Mouse (Mus musculus) hindbrain, embryonic 10.5 days (tissue): Measurements from ENCODE around the gene Olfr827. TPM values are rescaled to one million over a fixed set of nuclear protein-coding genes. Genes with fewer than 3 reads are reported as not detected.

Experiments used
- polyA plus RNA-seq: library from polyadenylated mRNA; unstranded; fragments of >200 nt; fragmentation: Nextera tagmentation; extraction: Ambion mirVana; gene quantifications from 2 replicates; pipeline ENCODE4 v1.2.1, GENCODE M21; 2016

Gene Olfr827
- polyA plus RNA-seq, 1 experiment from 2014 or later, result not detected

Other genes with a start within 250 kb of the Olfr827 start
- not detected in 2 replicates for gene Olfr819, start 247.1 kb downstream of the Olfr827 start, polyA plus RNA-seq
- not detected in 2 replicates for gene Olfr247, start 238.3 kb downstream of the Olfr827 start, polyA plus RNA-seq
- gene Gm10310, start 229.3 kb downstream of the Olfr827 start, polyA plus RNA-seq, result not detected in 2 replicates
- gene Olfr820, start 201.8 kb downstream of the Olfr827 start, polyA plus RNA-seq, result not detected in 2 replicates
- gene Olfr821, start 184.1 kb downstream of the Olfr827 start, polyA plus RNA-seq, result not detected in 2 replicates
- not detected in 2 replicates for gene Olfr822, start 143.2 kb downstream of the Olfr827 start, polyA plus RNA-seq
- not detected in 2 replicates for gene Olfr823, start 99.0 kb downstream of the Olfr827 start, polyA plus RNA-seq
- not detected in 2 replicates for gene Olfr824, start 84.4 kb downstream of the Olfr827 start, polyA plus RNA-seq
- not detected in 2 replicates for gene Olfr825, start 47.6 kb downstream of the Olfr827 start, polyA plus RNA-seq
- not detected in 2 replicates for gene Olfr826, start 30.2 kb downstream of the Olfr827 start, polyA plus RNA-seq
- 14.0 and 23.1 TPM in 2 replicates for gene Neurod4, start 65.8 kb upstream of the Olfr827 start, polyA plus RNA-seq
- not detected in 2 replicates for gene Tespa1, start 108.5 kb upstream of the Olfr827 start, polyA plus RNA-seq
- not detected in 2 replicates for gene Vmn2r84, start 179.9 kb upstream of the Olfr827 start, polyA plus RNA-seq
- gene Vmn2r85, start 215.3 kb upstream of the Olfr827 start, polyA plus RNA-seq, result not detected in 2 replicates
- gene Vmn2r86, start 241.6 kb upstream of the Olfr827 start, polyA plus RNA-seq, result not detected in 2 replicates